ENCODE assay signal across 8 mouse cellular contexts in the genomic region with DNA sequence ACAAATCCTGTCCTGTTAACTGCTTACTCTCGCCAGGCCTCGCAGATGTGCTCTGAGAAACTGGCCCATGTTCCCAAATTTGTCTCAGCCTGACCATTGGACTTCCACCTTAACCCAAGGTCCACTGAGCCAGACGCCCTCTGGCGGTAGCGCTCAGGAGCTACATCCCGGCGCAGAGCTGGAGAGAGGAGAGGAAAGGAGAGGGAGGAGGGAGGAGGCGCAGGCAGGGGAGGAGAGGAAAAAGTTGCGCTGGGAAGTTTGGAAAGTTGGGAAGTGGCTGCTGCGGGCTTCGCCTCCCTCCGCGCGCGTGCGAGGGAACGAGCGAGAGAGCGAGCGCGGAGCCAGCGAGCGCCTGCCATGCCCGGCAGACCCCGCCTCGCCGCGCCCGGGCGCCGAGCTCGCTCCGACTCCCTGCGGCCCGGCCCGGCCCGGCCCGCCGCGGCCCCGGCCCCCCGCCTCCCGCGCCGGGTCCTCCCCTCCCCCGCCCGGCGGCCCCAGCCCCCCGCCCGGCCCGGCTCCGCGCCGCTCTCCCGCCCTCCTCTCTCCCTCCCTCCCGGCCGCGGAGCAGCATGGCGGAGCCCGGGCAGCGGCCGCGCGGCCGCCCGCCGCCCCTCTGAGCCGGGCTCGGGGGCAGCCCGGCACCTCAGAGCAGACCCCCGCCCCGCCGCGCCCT. TPM values are rescaled to one million over a fixed set of nuclear protein-coding genes. Genes with fewer than 3 reads are reported as not detected.
DNase-seq lines count a peak whose midpoint lies in the region; ATAC-seq lines count a peak whose summit lies in the region.

No protein-coding gene starts in this region.

- intact Hi-C loops in gastrocnemius, postnatal 14 days (cut with DNase I; ENCODE audit: low total_unique reads), result loop anchor here (5.0 to 10.0 kb wide), 2 partner anchors 59 to 239 kb away; no protein-coding TSS in a partner anchor

- DNase-seq in adrenal gland, adult 2 months, result peak; percentile 93
- peak; percentile 93 for DNase-seq in embryo, embryonic 10.5 days (ENCODE audit: low spot score)
- DNase-seq in gastrocnemius, postnatal 14 days, result peak; percentile 86
- DNase-seq in induced T-regulatory cell, adult 2 months (ENCODE audit: low read depth), result peak; percentile 38
- DNase-seq in left cerebral cortex, adult 8-10 months (ENCODE audit: low spot score in 2 of 2), result peak; percentile 65 to 81
- DNase-seq in right cerebral cortex, adult 2 months (ENCODE audit: low spot score in 2 of 2), result peak; percentile 85 to 89
- DNase-seq in urinary bladder, adult 2 months (ENCODE audit: low spot score), result peak; percentile 82

- peak; percentile 62 for ATAC-seq in megakaryocyte, adult 5-6 weeks (ENCODE audit: poor library complexity, severe bottlenecking)

RNA-seq across cellular contexts. Expression of gene Trabd2b, which starts 0.7 kb away (rescaled TPM):
- 1 to 10 TPM; 1.9 to 2.5 TPM for total RNA-seq in adrenal gland, adult 2 months (2021)
- 2.4 and 2.5 TPM in 2 replicates for polyA plus RNA-seq in adrenal gland, adult 2 months (2012; rRNA removed)
- 1 to 10 TPM; 1.6 to 2.2 TPM for total RNA-seq in gastrocnemius, postnatal 14 days (2021)
- total RNA-seq in left cerebral cortex, adult 8-10 months (2022), result 1 to 10 TPM; 4.7 to 5.3 (median 4.9) TPM
- not detected in 2 replicates for total RNA-seq in megakaryocyte, adult 5-6 weeks (2015)
- total RNA-seq in megakaryocyte, adult 5-6 weeks (2017), result under 0.01 TPM in 1 of 2 replicates, not detected in the other
- polyA plus RNA-seq in urinary bladder, adult 2 months (2012; rRNA removed), result 6.1 and 10.7 TPM in 2 replicates

Comparison
In these comparisons a context has a peak if more than half of its experiments do, and no peak if none do; other contexts are left out.
1. Peak in every context shown above with its lines: DNase-seq and ATAC-seq.
2. DNase-seq: peak in every context shown above with its lines; median percentile 93 in adrenal gland, adult 2 months; 93 in embryo, embryonic 10.5 days; 87 in right cerebral cortex, adult 2 months; 86 in gastrocnemius, postnatal 14 days; 82 in urinary bladder, adult 2 months; 73 in left cerebral cortex, adult 8-10 months; 38 in induced T-regulatory cell, adult 2 months.